Mouse (Mus musculus) CD4-positive, CD25-positive, alpha-beta regulatory T cell (primary cell): ENCODE data around the gene Shmt1. TPM values are rescaled to one million over a fixed set of nuclear protein-coding genes. Genes with fewer than 3 reads are reported as not detected.

ENCODE experiments used
- polyA plus RNA-seq: library from polyadenylated mRNA; unstranded; fragments of 100-300 nt; shearing (Covaris generic); gene quantifications from one replicate; pipeline ENCODE4 v1.2.1, GENCODE M21; 2017

The Shmt1 gene
- 21.8 TPM for polyA plus RNA-seq

GRCm38 (mm10) chr11:60811618-60812017 lies at the start of gene Shmt1:
Gene Shmt1, minus strand, starts transcription at chr11:60811718.

GRCm38 (mm10) chr11:60830433-60831052 lies 19.0 kb upstream of the Shmt1 start, which contains the start of gene Dhrs7b:
Gene Dhrs7b, plus strand, starts transcription at chr11:60830631.

GRCm38 (mm10) chr11:60776829-60777740 lies 34.4 kb downstream of the Shmt1 start, which contains the start of the genes Top3a and Smcr8:
Gene Top3a, minus strand, starts transcription at chr11:60777365.
Gene Smcr8, plus strand, starts transcription at chr11:60777524.

Other genes starting within 250 kb of the Shmt1 start
- gene Llgl1, start 112.0 kb downstream of the Shmt1 start, polyA plus RNA-seq = 43.6 TPM
- gene Flii, start 84.5 kb downstream of the Shmt1 start, polyA plus RNA-seq = 174 TPM
- gene Mief2, start 83.3 kb downstream of the Shmt1 start, polyA plus RNA-seq = 21.2 TPM
- gene Top3a, start 34.4 kb downstream of the Shmt1 start, polyA plus RNA-seq = 22.0 TPM
- 8.8 TPM for gene Smcr8, start 34.2 kb downstream of the Shmt1 start, polyA plus RNA-seq
- 29.0 TPM for gene Dhrs7b, start 18.9 kb upstream of the Shmt1 start, polyA plus RNA-seq
- gene Tmem11, start 67.6 kb upstream of the Shmt1 start, polyA plus RNA-seq = 35.2 TPM
- 11.1 TPM for gene Natd1, start 103.0 kb upstream of the Shmt1 start, polyA plus RNA-seq
- 65.8 TPM for gene Map2k3, start 120.3 kb upstream of the Shmt1 start, polyA plus RNA-seq
- gene Kcnj12, start 210.8 kb upstream of the Shmt1 start, polyA plus RNA-seq = not detected